Mouse (Mus musculus) embryo, embryonic 10 days (tissue): ENCODE results near the gene Bivm.

Experiments
- DNase-seq: peaks from one replicate; pipeline ENCODE4 v3.0.0-alpha.2; 2015; ENCODE audit warnings: low spot score

Gene Bivm

GRCm38 (mm10) chr1:44118239-44119054 is at the start of gene Bivm, which contains the start of gene Kdelc1:
TSS of gene Bivm (plus strand) at chr1:44118957.
TSS of gene Kdelc1 (minus strand) at chr1:44118808.
- DNase-seq, result peak; percentile 96

GRCm38 (mm10) chr1:44101448-44102225 is 17.1 kb upstream of the Bivm start:
- DNase-seq, result peak; percentile 60

GRCm38 (mm10) chr1:44102259-44102717 is 16.5 kb upstream of the Bivm start, which contains the start of gene Tex30:
TSS of gene Tex30 (minus strand) at chr1:44102441.
- peak; percentile 93 for DNase-seq

GRCm38 (mm10) chr1:44102939-44103338 is 15.8 kb upstream of the Bivm start:
- peak; percentile 28 for DNase-seq

- peak; percentile 11 for DNase-seq
Observed at GRCm38 (mm10) chr1:44117571-44117970, 1.2 kb upstream of the Bivm start.

GRCm38 (mm10) chr1:44119201-44120073 is 680 bp downstream of the Bivm start:
- peak; percentile 90 for DNase-seq

- no peak for DNase-seq
Observed at GRCm38 (mm10) chr1:44120074-44120406, 1.3 kb downstream of the Bivm start.

GRCm38 (mm10) chr1:44122256-44122655 is 3.5 kb downstream of the Bivm start:
- no peak for DNase-seq

GRCm38 (mm10) chr1:44125590-44125989 is 6.8 kb downstream of the Bivm start:
- no peak for DNase-seq

GRCm38 (mm10) chr1:44129929-44130581 is 11.3 kb downstream of the Bivm start:
- DNase-seq, result no peak

GRCm38 (mm10) chr1:44140232-44140631 is 21.5 kb downstream of the Bivm start:
- DNase-seq, result no peak

- no peak for DNase-seq
Observed at GRCm38 (mm10) chr1:44142747-44143146, 24.0 kb downstream of the Bivm start.

GRCm38 (mm10) chr1:44147563-44148381 is 29.0 kb downstream of the Bivm start, which contains the start of gene Ercc5:
TSS of gene Ercc5 (plus strand) at chr1:44147744.
- peak; percentile 97 for DNase-seq

GRCm38 (mm10) chr1:44148706-44149105 is 29.9 kb downstream of the Bivm start:
- peak; percentile 17 for DNase-seq

GRCm38 (mm10) chr1:44155287-44155686 is 36.5 kb downstream of the Bivm start:
- no peak for DNase-seq

- DNase-seq, result no peak
Observed at GRCm38 (mm10) chr1:44158317-44158716, 39.6 kb downstream of the Bivm start.

GRCm38 (mm10) chr1:44161818-44162217 is 43.1 kb downstream of the Bivm start:
- no peak for DNase-seq

GRCm38 (mm10) chr1:44162389-44162788 is 43.6 kb downstream of the Bivm start:
- no peak for DNase-seq

GRCm38 (mm10) chr1:44167859-44168383 is 49.2 kb downstream of the Bivm start:
- DNase-seq, result no peak

- DNase-seq, result no peak
Observed at GRCm38 (mm10) chr1:44172656-44173055, 53.9 kb downstream of the Bivm start.
